Mouse (Mus musculus): ENCODE measurements at regions not wholly inside any gene's neighbourhood (a gene's known extent, or its start where the extent isn't known, plus 50 kb on each side); places are given as distances from the start of the nearest gene placed in this dataset.

- WGBS: 92% methylated on average over 2 of the region's 2 CpGs
- DNase-seq (ENCODE audit: low spot score): no peak
- H3K36me3 ChIP-seq: no peaks in the 10 kb centered on the region
- no peaks in the 10 kb centered on the region for H3K4me1 ChIP-seq (replicated peaks)
- H3K4me3 ChIP-seq: no peak overlapping the region
- no peaks in the 10 kb centered on the region for H3K27me3 ChIP-seq (ENCODE audit: insufficient read depth, poor library complexity, severe bottlenecking)
- H3K9me3 ChIP-seq: no peaks in the 10 kb centered on the region; the same call in 1 of the 2 replicates
- H3K27ac ChIP-seq: no peak overlapping the region
Measured at GRCm38 (mm10) chr2:33996331-33996730, 108.6 kb upstream of the Mvb12b start.

- peaks cover 9% of the 10 kb centered on the region for H3K4me1 ChIP-seq (replicated peaks)
- H3K27me3 ChIP-seq (ENCODE audit: insufficient read depth, poor library complexity, severe bottlenecking): no peaks in the 10 kb centered on the region
- H3K27ac ChIP-seq: no peak overlapping the region
- DNase-seq (ENCODE audit: low spot score): no peak
- H3K9me3 ChIP-seq: no peaks in the 10 kb centered on the region; the same call in 1 of the 2 replicates
- H3K4me3 ChIP-seq: no peak overlapping the region
- WGBS: 90% methylated on average over 4 of the region's 4 CpGs
- H3K36me3 ChIP-seq: no peaks in the 10 kb centered on the region
Measured at GRCm38 (mm10) chr2:33991299-33991698, 103.6 kb upstream of the Mvb12b start.

GRCm38 (mm10) chr2:33990711-33991110 is 103.0 kb upstream of the Mvb12b start:
- H3K4me3 ChIP-seq: no peak overlapping the region
- H3K9me3 ChIP-seq: no peaks in the 10 kb centered on the region; the same call in 1 of the 2 replicates
- no peaks in the 10 kb centered on the region for H3K36me3 ChIP-seq
- no peaks in the 10 kb centered on the region for H3K27me3 ChIP-seq (ENCODE audit: insufficient read depth, poor library complexity, severe bottlenecking)
- WGBS: 95% methylated on average over 6 of the region's 6 CpGs
- H3K4me1 ChIP-seq (replicated peaks): peaks cover 9% of the 10 kb centered on the region
- no peak for DNase-seq (ENCODE audit: low spot score)
- no peak overlapping the region for H3K27ac ChIP-seq

GRCm38 (mm10) chr2:33989555-33990370 is 102.0 kb upstream of the Mvb12b start:
- no peaks in the 10 kb centered on the region; the same call in 1 of the 2 replicates for H3K9me3 ChIP-seq
- 76% methylated on average over 12 of the region's 12 CpGs for WGBS
- H3K4me1 ChIP-seq (replicated peaks): peaks cover 14% of the 10 kb centered on the region
- no peak for DNase-seq (ENCODE audit: low spot score)
- H3K4me3 ChIP-seq: no peak overlapping the region
- H3K27me3 ChIP-seq (ENCODE audit: insufficient read depth, poor library complexity, severe bottlenecking): no peaks in the 10 kb centered on the region
- H3K36me3 ChIP-seq: no peaks in the 10 kb centered on the region
- 0 out of 2 replicates have a peak overlapping the region, but pooled peaks have one; percentile 17 for H3K27ac ChIP-seq

- Histone ChIP-seq H3K4me1 (replicated peaks) (peaks cover 37% of the 10 kb centered on the region), H3K4me3 (no peak overlapping the region), H3K36me3 (no peaks in the 10 kb centered on the region), H3K9me3 (no peaks in the 10 kb centered on the region), H3K27me3 (ENCODE audit: insufficient read depth, poor library complexity, severe bottlenecking) (no peaks in the 10 kb centered on the region), H3K27ac (no peak overlapping the region)
- 26% methylated on average over 4 of the region's 4 CpGs for WGBS
- DNase-seq (ENCODE audit: low spot score): no peak
Measured at GRCm38 (mm10) chr2:33986420-33986819, 98.7 kb upstream of the Mvb12b start.

GRCm38 (mm10) chr2:33985316-33985715 is 97.6 kb upstream of the Mvb12b start:
- DNase-seq (ENCODE audit: low spot score): no peak
- H3K27ac ChIP-seq: peak overlapping the region; percentile 35
- H3K27me3 ChIP-seq (ENCODE audit: insufficient read depth, poor library complexity, severe bottlenecking): no peaks in the 10 kb centered on the region
- H3K9me3 ChIP-seq: no peaks in the 10 kb centered on the region
- H3K36me3 ChIP-seq: no peaks in the 10 kb centered on the region
- H3K4me1 ChIP-seq (replicated peaks): peaks cover 35% of the 10 kb centered on the region
- H3K4me3 ChIP-seq: no peak overlapping the region
- WGBS: 85% methylated on average over 11 of the region's 11 CpGs

GRCm38 (mm10) chr2:33983112-33983748 is 95.5 kb upstream of the Mvb12b start:
- no peak for DNase-seq (ENCODE audit: low spot score)
- peaks cover 30% of the 10 kb centered on the region for H3K4me1 ChIP-seq (replicated peaks)
- no peaks in the 10 kb centered on the region for H3K36me3 ChIP-seq
- no peaks in the 10 kb centered on the region for H3K27me3 ChIP-seq (ENCODE audit: insufficient read depth, poor library complexity, severe bottlenecking)
- no peak overlapping the region for H3K27ac ChIP-seq
- no peaks in the 10 kb centered on the region for H3K9me3 ChIP-seq
- 44% methylated on average over 11 of the region's 11 CpGs for WGBS
- no peak overlapping the region for H3K4me3 ChIP-seq

GRCm38 (mm10) chr2:33981936-33982335 is 94.2 kb upstream of the Mvb12b start:
- WGBS: 33% methylated on average over 8 of the region's 8 CpGs
- Histone ChIP-seq H3K27ac (peak overlapping the region; percentile 9; the same call in 1 of the 2 replicates), H3K36me3 (no peaks in the 10 kb centered on the region), H3K4me3 (no peak overlapping the region), H3K4me1 (replicated peaks) (peaks cover 30% of the 10 kb centered on the region), H3K27me3 (ENCODE audit: insufficient read depth, poor library complexity, severe bottlenecking) (no peaks in the 10 kb centered on the region), H3K9me3 (no peaks in the 10 kb centered on the region)
- DNase-seq (ENCODE audit: low spot score): no peak

GRCm38 (mm10) chr2:33981321-33981720 is 93.6 kb upstream of the Mvb12b start:
- WGBS: 88% methylated on average over 7 of the region's 7 CpGs
- Histone ChIP-seq H3K4me1 (replicated peaks) (peaks cover 30% of the 10 kb centered on the region), H3K27ac (0 out of 2 replicates have a peak overlapping the region, but pooled peaks have one; percentile 3), H3K36me3 (no peaks in the 10 kb centered on the region), H3K4me3 (no peak overlapping the region), H3K9me3 (no peaks in the 10 kb centered on the region), H3K27me3 (ENCODE audit: insufficient read depth, poor library complexity, severe bottlenecking) (no peaks in the 10 kb centered on the region)
- DNase-seq (ENCODE audit: low spot score): no peak

- WGBS: 87% methylated on average over 10 of the region's 10 CpGs
Measured at GRCm38 (mm10) chr2:33980884-33981283, 93.1 kb upstream of the Mvb12b start.

GRCm38 (mm10) chr2:33979276-33979675 is 91.5 kb upstream of the Mvb12b start:
- no peak for DNase-seq (ENCODE audit: low spot score)
- Histone ChIP-seq H3K27me3 (ENCODE audit: insufficient read depth, poor library complexity, severe bottlenecking) (no peaks in the 10 kb centered on the region), H3K27ac (no peak overlapping the region), H3K4me3 (no peak overlapping the region), H3K9me3 (no peaks in the 10 kb centered on the region), H3K36me3 (no peaks in the 10 kb centered on the region), H3K4me1 (replicated peaks) (peaks cover 44% of the 10 kb centered on the region)

More at GRCm38 (mm10) chr2:33980884-33981283, 93.1 kb upstream of the Mvb12b start:
- Histone ChIP-seq H3K27me3 (ENCODE audit: insufficient read depth, poor library complexity, severe bottlenecking) (no peaks in the 10 kb centered on the region), H3K36me3 (no peaks in the 10 kb centered on the region), H3K9me3 (no peaks in the 10 kb centered on the region), H3K4me1 (replicated peaks) (peaks cover 33% of the 10 kb centered on the region), H3K27ac (no peak overlapping the region), H3K4me3 (no peak overlapping the region)
- DNase-seq (ENCODE audit: low spot score): no peak

GRCm38 (mm10) chr2:33978550-33978949 is 90.8 kb upstream of the Mvb12b start:
- Histone ChIP-seq H3K9me3 (no peaks in the 10 kb centered on the region), H3K4me3 (no peak overlapping the region), H3K27ac (no peak overlapping the region), H3K36me3 (no peaks in the 10 kb centered on the region), H3K27me3 (ENCODE audit: insufficient read depth, poor library complexity, severe bottlenecking) (no peaks in the 10 kb centered on the region), H3K4me1 (replicated peaks) (peaks cover 49% of the 10 kb centered on the region)
- WGBS: 90% methylated on average over 4 of the region's 4 CpGs
- DNase-seq (ENCODE audit: low spot score): no peak

Measured in hindbrain, embryonic 10.5 days (tissue).